Mouse (Mus musculus) R1 (cell line): ENCODE results near the gene Mns1.

Source experiments
- DNase-seq: peaks from one replicate; pipeline ENCODE4 v3.0.0-alpha.2; 2018; ENCODE audit warnings: low read depth, low spot score

The Mns1 gene

GRCm38 (mm10) chr9:72469851-72470250 lies 32.0 kb downstream of the Mns1 start:
- DNase-seq = no peak

DNA sequence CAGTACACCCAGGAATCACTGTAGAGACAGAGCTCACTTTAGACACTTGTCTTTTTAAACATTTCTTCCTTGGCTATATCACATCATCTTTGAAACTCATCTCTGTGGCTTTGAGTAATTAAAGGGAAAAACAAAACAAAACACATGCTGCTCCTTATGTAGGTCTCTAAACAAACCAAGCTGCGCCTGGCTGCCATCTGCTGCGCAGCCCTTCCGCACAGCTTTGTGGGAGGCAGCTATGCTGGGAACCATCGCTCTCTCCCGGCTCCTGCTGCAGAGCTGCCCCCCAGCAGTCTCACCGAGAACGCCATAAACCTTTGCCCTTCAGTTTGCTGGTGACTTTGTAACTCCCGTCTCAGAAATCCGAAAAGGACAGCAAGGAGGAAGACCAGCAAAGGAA lies 37.7 kb downstream of the Mns1 start:
- DNase-seq = no peak

- no peak for DNase-seq
Observed at GRCm38 (mm10) chr9:72477306-72477705, 39.5 kb downstream of the Mns1 start.

GRCm38 (mm10) chr9:72479276-72479675 lies 41.5 kb downstream of the Mns1 start:
- no peak for DNase-seq

- no peak for DNase-seq
Observed at GRCm38 (mm10) chr9:72488523-72488922, 50.7 kb downstream of the Mns1 start.

DNA sequence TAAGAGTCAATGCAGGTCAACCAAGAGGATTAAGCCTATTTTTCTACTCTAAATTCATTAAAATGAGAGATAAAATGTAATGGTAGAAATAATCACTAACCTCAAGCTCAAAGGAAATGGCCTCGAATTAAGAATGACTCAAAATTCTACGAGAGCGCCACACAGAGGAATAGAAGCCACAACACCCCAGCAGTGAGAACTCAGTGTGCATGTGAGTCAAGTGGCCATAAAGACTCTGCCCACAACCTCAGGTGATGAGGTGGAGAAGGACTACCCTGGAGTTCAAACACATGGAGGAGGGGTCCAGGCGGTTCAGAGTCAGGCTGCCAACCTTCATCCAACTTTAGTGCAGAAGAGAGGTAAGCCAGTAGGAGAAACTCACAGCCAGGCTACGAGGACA lies 51.3 kb downstream of the Mns1 start:
- no peak for DNase-seq

DNA sequence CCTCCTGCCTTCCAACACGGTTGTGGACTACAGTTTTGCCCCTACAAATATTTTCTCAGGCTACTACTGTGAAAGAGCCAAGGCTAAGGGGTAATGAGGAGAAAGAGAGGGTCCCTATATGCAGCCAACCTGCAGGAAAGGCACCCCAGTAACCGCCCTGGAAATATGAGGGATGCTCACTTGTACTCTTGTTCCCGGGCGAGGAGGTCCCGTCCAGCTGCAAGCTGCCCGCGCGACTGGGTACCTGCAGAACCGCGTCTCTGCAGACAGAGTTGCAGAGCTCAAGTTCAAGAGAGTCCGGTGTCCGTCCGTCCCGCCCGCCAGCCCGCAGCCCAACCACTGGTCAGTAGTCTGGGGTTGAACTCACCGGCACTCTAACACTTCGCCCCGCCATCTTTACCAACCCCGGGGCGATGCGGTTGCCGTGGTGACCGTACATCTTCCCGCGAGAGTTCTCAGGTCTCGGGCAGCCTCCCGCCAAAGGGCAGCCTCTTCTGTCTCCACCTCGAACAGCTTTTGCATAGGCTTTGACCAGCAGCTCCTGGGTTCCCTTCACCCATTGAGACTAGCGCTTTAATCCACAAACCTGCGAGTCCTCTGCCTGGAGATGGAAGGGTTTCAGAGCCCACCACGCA lies 53.9 kb downstream of the Mns1 start:
- peak; percentile 94 for DNase-seq

DNA sequence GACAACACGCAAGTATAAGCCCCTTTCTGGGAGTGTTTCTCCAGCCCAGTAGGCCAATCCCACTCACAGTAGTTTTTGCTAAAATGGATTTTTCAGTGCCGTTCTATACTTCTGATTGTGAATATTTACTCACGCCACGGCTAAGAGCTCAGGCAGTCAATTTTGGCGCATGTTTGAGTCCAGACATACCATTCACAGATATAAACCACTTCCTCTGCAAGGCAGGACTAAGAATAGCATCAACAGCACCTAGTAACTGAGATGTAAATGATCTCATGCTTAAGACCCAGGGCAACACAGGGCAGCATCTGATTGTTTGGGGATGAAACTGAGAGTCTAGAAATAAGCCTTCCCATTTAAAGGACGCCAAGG lies 54.4 kb downstream of the Mns1 start, which contains the start of gene Tex9:
Gene Tex9, minus strand, starts transcription at position 19 of the 372 bp plus-strand sequence.
- no peak for DNase-seq

GRCm38 (mm10) chr9:72493465-72493864 lies 55.7 kb downstream of the Mns1 start:
- DNase-seq = peak; percentile 38

- no peak for DNase-seq
Observed at GRCm38 (mm10) chr9:72493984-72494685, 56.3 kb downstream of the Mns1 start.

DNA sequence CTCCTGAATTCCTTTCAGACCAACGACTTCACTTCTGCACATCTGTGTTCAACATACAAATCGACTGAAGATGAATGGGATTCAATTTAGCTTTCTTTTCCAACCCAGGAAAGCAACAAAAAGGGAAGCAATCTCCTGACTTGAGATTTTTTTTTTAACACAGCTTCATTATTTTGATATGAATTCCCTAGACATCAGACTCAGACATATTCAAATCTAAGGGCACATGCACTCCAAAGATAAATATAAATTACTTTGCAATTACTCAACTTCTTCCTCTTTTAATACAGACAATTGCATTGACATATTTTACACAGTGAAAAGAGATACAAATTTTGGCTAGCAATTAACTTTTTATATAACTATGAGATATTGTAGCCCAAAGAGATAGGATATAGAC lies 58.9 kb downstream of the Mns1 start:
- no peak for DNase-seq

GRCm38 (mm10) chr9:72497171-72497570 lies 59.4 kb downstream of the Mns1 start:
- DNase-seq = no peak
